Mouse (Mus musculus): ENCODE measurements around the gene Tchh.

Gene Tchh

GRCm38 (mm10) chr3:93492176-93492575 lies 50.0 kb downstream of the Tchh start:
- in situ Hi-C loops (cut with MboI; ENCODE audit: low sequenced_read_pairs): loop anchor here (25.0 kb wide), 1 partner anchor 130 kb away; no protein-coding TSS in a partner anchor

- in situ Hi-C loops (cut with MboI; ENCODE audit: low sequenced_read_pairs): loop anchor here (25.0 kb wide), 1 partner anchor 132 kb away; no protein-coding TSS in a partner anchor
Measured at GRCm38 (mm10) chr3:93493992-93494391, 51.9 kb downstream of the Tchh start.

GRCm38 (mm10) chr3:93494774-93495173 lies 52.6 kb downstream of the Tchh start:
- in situ Hi-C loops (cut with MboI; ENCODE audit: low sequenced_read_pairs): loop anchor here (25.0 kb wide), 1 partner anchor 132 kb away; no protein-coding TSS in a partner anchor

- in situ Hi-C loops (cut with MboI; ENCODE audit: low sequenced_read_pairs): loop anchor here (25.0 kb wide), 1 partner anchor 135 kb away; no protein-coding TSS in a partner anchor
Measured at GRCm38 (mm10) chr3:93497131-93497530, 55.0 kb downstream of the Tchh start.

All from CH12F3 (cell line).